Mouse (Mus musculus) heart, postnatal 4 days (tissue): ENCODE measurements around the gene Yju2. TPM values are rescaled to one million over a fixed set of nuclear protein-coding genes. Genes with fewer than 3 reads are reported as not detected.
A peak's percentile ranks its signal among the peaks of the same experiment; 100 is the strongest.

Source experiments
- DNase-seq: peaks from one replicate; pipeline ENCODE4 v3.0.0; 2021
- total RNA-seq, 2 experiments: library from RNA; stranded (reverse); gene quantifications; 2 replicates each; pipeline ENCODE4 v1.2.3; 2021

The Yju2 gene
- total RNA-seq, 2 experiments from 2014 or later: 14.8 to 14.9 TPM

DNA sequence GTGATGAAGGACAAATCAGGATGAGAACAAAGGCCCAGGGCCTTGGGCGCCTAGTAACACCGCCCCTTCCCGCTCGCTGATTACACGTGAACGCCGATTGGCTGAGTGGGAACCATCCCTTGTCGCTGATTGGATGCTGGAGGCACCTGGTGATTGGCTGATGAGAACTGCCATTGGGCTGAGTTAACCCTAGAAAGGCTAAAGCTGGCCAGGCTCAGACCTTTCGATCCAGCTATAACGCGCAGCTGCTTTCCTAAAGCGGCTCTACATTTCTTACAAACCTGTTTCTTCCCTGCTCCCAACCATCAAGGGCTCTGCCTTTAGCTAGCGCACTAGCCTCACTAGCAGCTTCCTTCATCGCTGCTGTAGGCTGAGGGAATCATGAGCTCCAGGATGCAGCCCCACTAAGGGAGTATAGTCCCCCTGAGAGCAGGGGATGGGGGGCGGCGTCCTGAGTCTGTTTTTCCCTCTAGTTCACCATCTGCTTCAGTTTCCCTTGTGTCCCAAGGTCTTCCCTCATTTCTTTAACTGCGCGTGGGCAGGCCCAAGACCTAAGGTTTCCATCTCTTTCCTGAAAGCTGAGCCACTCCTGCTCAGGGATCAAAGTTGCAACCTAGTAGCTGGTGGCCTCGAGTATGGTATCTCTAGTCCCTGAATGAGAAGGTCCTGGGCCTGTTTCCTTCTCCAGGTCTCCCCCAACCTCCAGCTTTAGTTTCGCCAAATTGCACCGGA is 49.6 kb downstream of the Yju2 start:
- peak; percentile 93 for DNase-seq

DNA sequence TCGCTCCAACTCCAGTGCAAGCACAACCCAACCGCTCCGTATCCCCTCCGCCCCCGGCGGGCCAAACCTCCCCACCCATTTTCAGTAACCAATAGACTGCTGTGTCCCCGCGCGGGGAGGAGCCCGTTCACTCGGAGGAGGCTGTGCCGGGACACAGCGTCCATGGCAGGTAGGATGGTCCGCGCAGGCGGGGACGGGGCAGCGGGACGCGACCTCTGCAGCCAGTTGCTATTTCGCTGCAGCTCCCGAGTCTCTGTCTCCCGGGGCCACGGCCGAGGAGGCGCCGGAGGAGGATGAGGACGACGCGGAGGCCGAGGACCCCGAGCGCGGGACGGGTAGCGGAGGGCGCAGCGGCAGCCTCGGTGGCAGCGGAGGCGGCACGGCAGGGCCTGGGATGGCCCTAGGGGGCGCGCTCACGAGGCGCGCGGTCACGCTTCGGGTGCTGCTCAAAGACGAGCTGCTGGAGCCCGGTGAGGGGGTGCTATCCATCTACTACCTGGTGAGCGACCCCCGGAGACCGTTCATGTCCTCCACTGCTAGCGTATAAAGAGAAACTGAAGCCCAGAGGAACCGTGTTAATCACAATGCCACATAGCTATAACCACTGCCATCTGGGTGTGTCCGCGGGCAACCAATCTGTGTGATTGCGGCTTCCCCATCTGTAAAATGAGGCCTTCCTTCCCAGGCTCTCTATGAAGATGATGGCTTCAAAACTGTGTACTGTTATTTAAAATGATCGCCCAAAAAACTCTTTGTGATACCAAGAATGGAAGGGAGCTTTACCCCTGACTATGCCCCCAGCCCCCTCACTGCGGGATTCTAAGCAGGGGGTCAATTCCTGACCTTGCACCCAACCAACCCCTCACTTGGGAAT is 50.4 kb downstream of the Yju2 start:
- DNase-seq: peak; percentile 91

GRCm38 (mm10) chr17:56009962-56010240 is 51.0 kb downstream of the Yju2 start:
- no peak for DNase-seq

- DNase-seq: no peak
Measured at GRCm38 (mm10) chr17:56010255-56010654, 51.4 kb downstream of the Yju2 start.

DNA sequence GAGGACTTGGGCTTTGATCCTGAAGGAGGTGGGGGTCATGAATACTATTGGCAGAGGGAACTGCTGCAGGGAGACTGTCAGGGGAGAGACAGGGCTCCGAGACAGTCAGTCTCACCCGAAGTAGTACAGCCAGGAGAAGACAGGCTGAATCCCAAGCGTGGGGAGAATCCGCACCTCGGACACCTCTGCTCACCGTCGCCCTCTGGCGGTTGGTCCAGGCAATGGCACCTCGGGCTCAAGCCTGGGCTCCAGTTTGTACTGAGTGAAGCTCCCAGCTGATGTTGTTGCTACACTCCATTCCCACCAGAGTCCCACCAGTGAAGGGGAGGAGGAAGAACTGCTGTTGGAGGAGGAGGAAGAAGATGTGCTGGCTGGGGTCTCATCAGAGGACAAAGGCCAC is 51.8 kb downstream of the Yju2 start:
- DNase-seq: peak; percentile 89

DNA sequence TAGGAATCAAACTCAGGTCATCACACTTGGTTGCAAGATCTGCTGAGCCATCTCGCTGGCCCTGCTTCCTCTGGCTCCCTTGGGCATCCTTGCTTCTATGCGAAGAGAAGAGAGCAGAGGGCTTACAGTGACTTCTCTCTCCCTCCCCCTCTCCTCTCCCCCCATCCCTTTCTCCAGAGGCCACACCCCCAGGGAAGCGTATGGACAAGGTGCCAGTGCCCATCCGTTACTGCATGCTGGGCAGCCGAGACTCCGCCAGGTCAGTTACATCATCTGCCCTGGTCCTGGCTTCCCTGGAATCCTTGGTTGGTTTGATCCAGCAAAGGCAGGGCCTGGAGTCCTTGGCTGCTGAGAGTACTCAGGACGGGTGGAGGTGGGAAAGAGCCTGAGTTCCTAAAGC is 52.5 kb downstream of the Yju2 start:
- DNase-seq: no peak

- no peak for DNase-seq
Measured at GRCm38 (mm10) chr17:56015293-56015692, 56.4 kb downstream of the Yju2 start.

DNA sequence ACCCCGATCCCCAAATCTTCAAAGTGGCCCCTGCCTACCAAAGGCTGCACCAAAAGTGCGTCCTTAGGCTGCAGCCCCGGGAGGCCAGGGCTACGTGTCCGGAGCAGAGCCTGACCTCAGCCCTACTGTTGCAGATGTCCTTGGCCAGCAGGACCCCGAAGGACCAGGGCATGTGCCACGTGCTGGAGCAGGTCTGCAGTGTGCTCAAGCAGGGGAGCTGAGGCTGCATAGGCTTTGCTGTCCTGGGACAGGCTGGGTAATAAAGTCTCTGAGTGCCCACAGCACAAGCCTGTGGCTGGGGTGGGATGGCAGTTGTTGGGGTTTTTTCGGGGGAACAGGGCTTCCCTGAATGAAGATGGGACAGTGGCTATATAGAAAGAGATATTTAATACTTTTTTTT is 57.5 kb downstream of the Yju2 start:
- DNase-seq: no peak

DNA sequence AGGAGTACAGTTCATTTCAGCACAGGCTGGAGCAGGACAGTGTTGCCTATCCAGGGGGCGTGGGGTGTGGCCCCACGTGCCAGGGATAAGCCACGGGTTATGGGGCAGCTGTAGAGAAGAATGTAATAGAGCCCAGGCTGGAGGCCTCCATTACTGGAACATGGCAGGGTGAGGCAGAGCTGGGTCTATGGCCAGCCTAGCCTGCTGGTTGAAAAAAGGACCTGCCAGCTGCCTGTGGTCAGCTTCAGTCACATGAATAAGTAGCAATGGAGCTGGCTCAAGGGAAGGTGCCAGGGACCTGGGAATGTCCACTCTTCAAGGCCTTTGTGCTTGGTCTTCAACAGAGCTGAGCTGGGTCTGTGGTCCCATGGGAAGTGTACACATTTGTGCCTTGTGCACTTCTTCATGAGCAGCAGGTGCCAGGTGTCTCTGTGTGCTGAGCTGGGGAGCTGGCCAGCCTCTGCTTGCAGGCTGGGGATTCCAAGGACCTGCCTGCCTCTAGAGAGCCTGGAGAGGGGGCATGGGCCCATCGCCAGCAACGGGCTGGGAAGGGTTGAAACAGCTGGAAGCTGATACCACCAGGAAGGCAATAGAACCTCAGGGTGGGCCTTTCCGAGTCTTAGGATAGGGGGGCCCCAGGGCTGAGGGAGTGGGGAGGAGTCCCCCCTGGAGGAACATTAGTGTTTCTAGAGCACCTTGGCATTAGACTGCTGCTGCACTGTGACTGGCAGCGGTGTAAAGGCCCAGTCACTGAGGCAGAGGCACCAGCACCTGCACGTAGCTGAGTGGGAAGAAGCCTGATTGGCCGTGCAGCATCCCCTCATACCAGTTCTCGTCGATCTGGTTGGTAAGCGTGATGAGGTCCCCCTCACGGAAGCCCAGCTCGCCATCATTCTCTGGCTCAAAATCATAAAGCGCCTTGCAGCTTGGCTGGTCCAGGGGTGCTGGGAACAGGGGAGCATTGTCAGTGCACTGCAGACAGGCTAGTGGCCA is 58.2 kb downstream of the Yju2 start:
- no peak for DNase-seq

GRCm38 (mm10) chr17:56017848-56018247 is 58.9 kb downstream of the Yju2 start:
- no peak for DNase-seq

Other genes with a start within 250 kb of the Yju2 start
- gene Pot1b, start 246.5 kb upstream of the Yju2 start, total RNA-seq: 1 to 10 TPM; 4.4 to 4.8 TPM
- gene Adgre4, start 209.1 kb upstream of the Yju2 start, total RNA-seq: under 1 TPM; 0.32 to 0.41 TPM
- 1 to 10 TPM; 5.8 TPM for gene Zfp119a, start 80.2 kb upstream of the Yju2 start, total RNA-seq
- gene Zfp959, start 67.0 kb upstream of the Yju2 start, total RNA-seq: 1 to 10 TPM; 5.1 to 5.6 TPM
- 1 to 10 TPM; 3.3 to 4.0 TPM for gene Zfp119b, start 9.6 kb upstream of the Yju2 start, total RNA-seq
- under 1 TPM; 0.61 to 0.71 TPM for gene Ebi3, start 6.5 kb upstream of the Yju2 start, total RNA-seq
- 1 to 10 TPM; 3.7 to 4.6 TPM for gene Shd, start 11.4 kb downstream of the Yju2 start, total RNA-seq
- 1 to 10 TPM in 1 of 2 experiments, under 1 TPM in 1; 0.34 to 1.5 TPM for gene Fsd1, start 27.4 kb downstream of the Yju2 start, total RNA-seq
- 10 to 100 TPM; 13.3 to 15.2 TPM for gene Stap2, start 46.5 kb downstream of the Yju2 start, total RNA-seq
- gene Mpnd, start 46.6 kb downstream of the Yju2 start, total RNA-seq: 10 to 100 TPM; 42.7 to 44.7 TPM
- 10 to 100 TPM; 37.8 to 38.5 TPM for gene Sh3gl1, start 77.5 kb downstream of the Yju2 start, total RNA-seq
- gene Chaf1a, start 81.3 kb downstream of the Yju2 start, total RNA-seq: 10 to 100 TPM; 13.3 to 14.8 TPM
- 10 to 100 TPM; 50.8 to 57.5 TPM for gene Ubxn6, start 115.9 kb downstream of the Yju2 start, total RNA-seq
- 10 to 100 TPM; 52.8 to 55.9 TPM for gene Hdgfl2, start 120.5 kb downstream of the Yju2 start, total RNA-seq
- 10 to 100 TPM; 71.5 to 79.8 TPM for gene Plin4, start 150.7 kb downstream of the Yju2 start, total RNA-seq
- 10 to 100 TPM; 61.6 to 67.6 TPM for gene Plin5, start 158.5 kb downstream of the Yju2 start, total RNA-seq
- gene Lrg1, start 162.9 kb downstream of the Yju2 start, total RNA-seq: 1 to 10 TPM; 5.2 TPM
- gene Sema6b, start 181.2 kb downstream of the Yju2 start, total RNA-seq: 1 to 10 TPM; 6.3 to 7.2 TPM
- 1 to 10 TPM; 5.9 to 6.0 TPM for gene Tnfaip8l1, start 203.4 kb downstream of the Yju2 start, total RNA-seq
- 10 to 100 TPM; 43.4 to 48.8 TPM for gene Mydgf, start 224.8 kb downstream of the Yju2 start, total RNA-seq